ENCODE assay signal across 8 mouse cellular contexts in the genomic region with DNA sequence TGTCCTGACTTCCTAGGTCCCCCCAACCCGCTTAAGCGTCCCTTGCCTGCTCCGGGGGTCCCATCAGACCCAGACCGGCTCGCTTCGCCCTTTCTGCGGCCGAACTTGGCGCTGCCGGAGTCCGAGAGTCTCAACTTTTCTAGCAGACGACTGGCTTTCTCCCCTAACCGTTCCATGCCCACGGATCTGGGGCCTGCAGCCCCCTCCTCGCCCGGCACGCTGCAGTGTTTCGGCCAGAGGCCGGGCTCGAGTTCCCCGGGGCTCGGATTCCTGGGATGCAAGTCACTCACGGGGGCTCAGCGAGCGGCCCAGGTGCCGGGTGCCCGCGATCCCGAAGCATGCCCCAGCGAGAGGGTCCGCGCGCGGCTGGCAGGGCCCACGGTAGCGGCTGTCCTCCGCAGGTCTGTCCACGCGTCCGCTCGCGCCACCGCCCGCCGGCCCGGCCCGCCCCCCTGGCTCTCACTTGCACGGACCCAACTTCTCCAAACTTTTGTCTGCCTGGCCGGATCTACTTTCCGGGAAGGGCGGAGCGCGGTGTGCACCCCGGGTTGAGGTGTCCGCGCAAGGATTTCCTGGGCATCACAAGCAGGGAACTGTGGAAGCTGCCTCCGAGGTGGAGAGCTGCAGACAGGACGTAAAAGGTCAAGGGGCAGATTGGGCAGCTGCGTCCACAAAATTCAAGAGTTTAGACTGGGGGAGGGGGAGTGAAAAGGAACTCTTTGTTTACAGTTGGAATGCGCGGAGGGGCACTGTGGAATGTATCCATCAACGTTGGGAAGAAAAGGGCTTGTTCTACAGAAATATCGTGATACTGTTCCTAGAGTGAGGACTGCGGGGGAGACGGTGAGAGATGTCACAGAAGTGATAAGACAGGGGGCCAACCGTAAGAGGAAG. TPM values are rescaled to one million over a fixed set of nuclear protein-coding genes. Genes with fewer than 3 reads are reported as not detected.
DNase-seq lines count a peak whose midpoint lies in the region; ATAC-seq and TF ChIP-seq lines count a peak whose summit lies in the region.

A gene (minus strand): TSS at position 470 of the 894 bp plus-strand sequence.

- H3K9ac ChIP-seq in liver, embryonic 11.5 days (ENCODE audit: low read depth, low read length), result peak within 1 kb of the TSS; percentile 72
- H3K9ac ChIP-seq in stomach, embryonic 15.5 days, result peak within 1 kb of the TSS; percentile 56

- H3K4me3 ChIP-seq in embryonic fibroblast, embryonic 13.5 days (ENCODE audit: insufficient read depth, low read length), result peak within 1 kb of the TSS; percentile 87
- H3K4me3 ChIP-seq in heart, embryonic 10.5 days, result peak within 1 kb of the TSS; percentile 93
- peak within 1 kb of the TSS; percentile 68 for H3K4me3 ChIP-seq in liver, embryonic 11.5 days (ENCODE audit: low read depth, low read length)
- peak within 1 kb of the TSS; percentile 74 for H3K4me3 ChIP-seq in stomach, embryonic 15.5 days (replicated peaks)

- peak; percentile 88 for TF ChIP-seq POLR2A in embryonic fibroblast, embryonic 13.5 days (IDR thresholded peaks at IDR 0.05; ENCODE audit: low read depth, low read length)

- H3K4me1 ChIP-seq in embryonic fibroblast, embryonic 13.5 days (ENCODE audit: control insufficient read depth, insufficient read depth, low read length), result 0 out of 2 replicates have a peak, but pooled peaks cover 3% of the 10 kb centered on the region
- H3K4me1 ChIP-seq in heart, embryonic 10.5 days, result peaks cover 39% of the 10 kb centered on the region
- H3K4me1 ChIP-seq in liver, embryonic 11.5 days (replicated peaks; ENCODE audit: control insufficient read depth, insufficient read depth, low read length), result peaks cover 37% of the 10 kb centered on the region
- H3K4me1 ChIP-seq in stomach, embryonic 15.5 days, result peaks cover 35% of the 10 kb centered on the region

- H3K4me2 ChIP-seq in liver, embryonic 11.5 days, result peak within 1 kb of the TSS; percentile 77
- H3K4me2 ChIP-seq in stomach, embryonic 15.5 days, result peak within 1 kb of the TSS; percentile 85

- peak within 1 kb of the TSS; percentile 89 for H3K27ac ChIP-seq in embryonic fibroblast, embryonic 13.5 days (ENCODE audit: insufficient read depth, low read length)
- H3K27ac ChIP-seq in heart, embryonic 10.5 days, result peak within 1 kb of the TSS; percentile 95
- H3K27ac ChIP-seq in liver, embryonic 11.5 days (ENCODE audit: low read depth, low read length), result peak within 1 kb of the TSS; percentile 74
- peak within 1 kb of the TSS; percentile 94 for H3K27ac ChIP-seq in stomach, embryonic 15.5 days

- H3K36me3 ChIP-seq in heart, embryonic 10.5 days, result peaks cover 15% of the 10 kb centered on the region
- no peaks in the 10 kb centered on the region for H3K36me3 ChIP-seq in liver, embryonic 11.5 days (ENCODE audit: control insufficient read depth, insufficient read depth, low read length)
- no peaks in the 10 kb centered on the region for H3K36me3 ChIP-seq in stomach, embryonic 15.5 days

- WGBS in heart, embryonic 10.5 days, result under 1% methylated on average over 66 of the region's 66 CpGs
- WGBS in liver, embryonic 11.5 days, result under 1% methylated on average over 66 of the region's 66 CpGs
- under 1% methylated on average over 66 of the region's 66 CpGs for WGBS in stomach, embryonic 15.5 days

- no peaks in the 10 kb centered on the region for H3K27me3 ChIP-seq in heart, embryonic 10.5 days (ENCODE audit: insufficient read depth, poor library complexity, severe bottlenecking)
- H3K27me3 ChIP-seq in liver, embryonic 11.5 days (replicated peaks; ENCODE audit: control insufficient read depth, insufficient read depth, low read length), result peaks cover 46% of the 10 kb centered on the region
- no peaks in the 10 kb centered on the region for H3K27me3 ChIP-seq in stomach, embryonic 15.5 days (replicated peaks)

- peak; percentile 76 for DNase-seq in layer of hippocampus, adult 11-12 months (ENCODE audit: low spot score)
- DNase-seq in layer of hippocampus, adult 9-10 months (ENCODE audit: low spot score), result no peak
- DNase-seq in heart, embryonic 10.5 days (ENCODE audit: low spot score), result peak; percentile 96
- peak; percentile 94 for DNase-seq in kidney, adult 9 months
- DNase-seq in liver, embryonic 11.5 days (ENCODE audit: low spot score), result peak; percentile 93

- ATAC-seq in liver, embryonic 11.5 days (replicated peaks; ENCODE audit: low FRiP score), result peak; percentile 31; the same call in 1 of the 2 replicates
- ATAC-seq in monocyte, adult 5-6 weeks (replicated peaks; ENCODE audit: insufficient number of reproducible peaks, low FRiP score, low TSS enrichment, poor library complexity, severe bottlenecking), result peak; percentile 84
- ATAC-seq in stomach, embryonic 15.5 days (ENCODE audit: insufficient read depth, low FRiP score, low read depth), result peak; percentile 66

- no peaks in the 10 kb centered on the region for H3K9me3 ChIP-seq in heart, embryonic 10.5 days
- H3K9me3 ChIP-seq in liver, embryonic 11.5 days (ENCODE audit: control insufficient read depth, low read length), result no peaks in the 10 kb centered on the region
- no peaks in the 10 kb centered on the region for H3K9me3 ChIP-seq in stomach, embryonic 15.5 days

- no peak for TF ChIP-seq CTCF in embryonic fibroblast, embryonic 13.5 days (IDR thresholded peaks at IDR 0.05; ENCODE audit: borderline replicate concordance, insufficient read depth, low read length)

RNA-seq across cellular contexts. Expression of the gene that starts here (rescaled TPM):
- polyA plus RNA-seq in embryonic fibroblast, embryonic 13.5 days (2011; ENCODE audit: insufficient read length, low read depth, missing spikeins), result 39.4 and 44.3 TPM in 2 replicates
- 43.0 and 62.5 TPM in 2 replicates for polyA plus RNA-seq in heart, embryonic 10.5 days (2016; fragmentation: Nextera tagmentation; extraction: Ambion mirVana)
- polyA plus RNA-seq in liver, embryonic 11.5 days (2014; fragmentation: Nextera tagmentation; extraction: Ambion mirVana), result 15.0 and 17.8 TPM in 2 replicates
- 0.43 to 2.9 TPM (median 0.67 TPM) in 3 replicates for total RNA-seq in monocyte, adult 5-6 weeks (2017)
- 30.8 and 32.0 TPM in 2 replicates for polyA plus RNA-seq in stomach, embryonic 15.5 days (2015; fragmentation: Nextera tagmentation; extraction: Ambion mirVana)

Comparison
In these comparisons a context has a peak if more than half of its experiments do, and no peak if none do; other contexts are left out.
1. ATAC-seq: peak in every context shown above with its lines; median percentile 84 in monocyte, adult 5-6 weeks; 66 in stomach, embryonic 15.5 days; 31 in liver, embryonic 11.5 days.